Mouse (Mus musculus): ENCODE results near the gene Selenon.

GRCm38 (mm10) chr4:134567377-134568226, 15.6 kb upstream of the Selenon start:
- TF ChIP-seq ZNF384 (IDR thresholded peaks at IDR 0.05; ENCODE audit: low read depth, low read length) (no peak), CTCF (conservative IDR thresholded peaks at IDR 0.05 in 1 of 2, IDR thresholded peaks at IDR 0.05 in 1 of 2; ENCODE audit: low read depth in 2 of 2, low read length in 2 of 2) (no peak)
